Mouse (Mus musculus): ENCODE results near the gene Epn1.
"Not testable (repeated sequence)": the region's sequence is repeated elsewhere in the genome, so short reads cannot be mapped to it uniquely, and the experiment has no call there.

Epn1 gene

DNA sequence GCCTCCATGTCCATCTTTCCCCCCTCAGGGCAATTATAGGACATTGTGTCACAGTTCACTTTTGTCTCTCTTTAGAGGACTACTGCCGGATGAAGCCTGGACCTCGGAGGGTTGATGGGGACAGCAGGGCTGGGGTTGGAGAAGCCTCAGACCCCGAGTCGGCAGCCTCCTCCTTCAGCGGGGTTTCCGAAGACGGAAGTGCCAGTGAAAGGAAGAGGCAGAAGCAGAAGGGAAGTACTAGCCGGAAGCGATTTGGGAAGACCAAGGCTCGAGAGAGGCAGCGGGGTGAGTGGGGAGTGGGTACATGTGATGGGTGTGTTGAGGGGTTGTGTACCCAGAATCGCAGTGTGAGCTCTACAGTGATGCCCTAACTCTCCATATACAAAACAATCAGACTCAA, 20.6 kb upstream of the Epn1 start:
- no peak for DNase-seq

DNA sequence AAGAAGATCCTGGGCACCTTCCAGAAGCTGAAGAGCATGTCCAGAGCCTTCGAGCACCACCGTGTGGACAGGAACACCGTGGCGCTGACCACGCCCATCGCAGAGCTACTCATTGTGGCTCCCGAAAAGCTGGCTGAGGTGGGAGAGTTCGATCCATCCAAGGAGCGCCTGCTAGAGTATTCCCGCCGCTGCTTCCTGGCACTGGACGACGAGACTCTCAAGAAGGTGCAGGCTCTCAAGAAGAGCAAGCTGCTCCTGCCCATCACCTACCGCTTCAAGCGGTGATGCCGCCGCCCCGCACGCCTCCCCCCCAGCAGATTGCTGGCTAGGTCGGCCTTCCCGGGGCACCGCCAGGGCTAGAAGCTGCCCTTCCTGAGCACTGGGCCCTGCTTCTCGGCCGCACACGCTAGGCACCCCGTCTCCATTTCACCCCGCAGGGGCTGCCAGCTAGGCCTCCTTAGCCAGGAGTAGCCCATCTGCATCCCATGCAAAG, 19.8 kb upstream of the Epn1 start:
- peak; percentile 72 to 74 for DNase-seq

DNA sequence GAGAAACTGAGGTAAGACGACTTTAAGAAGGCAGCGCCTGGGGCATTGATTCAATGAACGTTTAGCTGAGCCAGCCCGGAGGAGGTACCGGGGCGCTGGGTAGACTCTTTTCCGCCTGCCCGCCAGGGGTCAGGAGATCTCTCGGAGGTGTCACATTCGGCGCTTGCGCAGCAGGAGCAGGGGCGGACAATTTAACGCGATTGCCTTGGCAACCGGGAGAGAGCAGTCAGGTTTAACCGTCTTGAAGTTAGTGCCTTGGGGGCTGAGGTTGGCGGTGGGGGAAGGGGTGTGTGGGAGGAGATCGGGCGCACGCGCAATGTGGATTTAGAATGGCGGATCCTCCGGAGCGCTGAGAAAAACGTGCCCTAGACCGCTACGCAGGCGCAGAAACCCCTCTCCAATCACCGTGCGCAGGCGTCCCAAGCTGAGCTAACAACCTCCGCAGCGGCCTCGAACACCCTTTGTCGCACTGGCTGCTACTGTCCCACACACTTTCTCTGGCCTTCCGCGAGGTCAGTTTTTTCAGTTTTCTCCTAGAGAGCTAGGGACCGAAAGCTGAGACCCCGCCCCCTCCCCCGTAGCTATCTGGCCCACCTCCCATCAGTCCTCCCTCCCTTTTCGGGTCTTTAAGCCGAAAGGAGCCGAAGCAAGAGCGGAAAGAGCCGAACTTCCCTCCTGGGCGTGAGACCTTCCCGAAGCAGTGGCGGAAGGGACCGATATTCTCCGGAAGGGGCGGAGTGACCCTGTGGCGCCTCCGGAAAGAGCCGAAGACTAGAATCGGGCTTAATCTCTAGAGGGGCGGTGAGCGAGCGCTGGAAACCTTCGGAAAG, 18.9 kb upstream of the Epn1 start:
- peak; percentile 95 for DNase-seq

DNA sequence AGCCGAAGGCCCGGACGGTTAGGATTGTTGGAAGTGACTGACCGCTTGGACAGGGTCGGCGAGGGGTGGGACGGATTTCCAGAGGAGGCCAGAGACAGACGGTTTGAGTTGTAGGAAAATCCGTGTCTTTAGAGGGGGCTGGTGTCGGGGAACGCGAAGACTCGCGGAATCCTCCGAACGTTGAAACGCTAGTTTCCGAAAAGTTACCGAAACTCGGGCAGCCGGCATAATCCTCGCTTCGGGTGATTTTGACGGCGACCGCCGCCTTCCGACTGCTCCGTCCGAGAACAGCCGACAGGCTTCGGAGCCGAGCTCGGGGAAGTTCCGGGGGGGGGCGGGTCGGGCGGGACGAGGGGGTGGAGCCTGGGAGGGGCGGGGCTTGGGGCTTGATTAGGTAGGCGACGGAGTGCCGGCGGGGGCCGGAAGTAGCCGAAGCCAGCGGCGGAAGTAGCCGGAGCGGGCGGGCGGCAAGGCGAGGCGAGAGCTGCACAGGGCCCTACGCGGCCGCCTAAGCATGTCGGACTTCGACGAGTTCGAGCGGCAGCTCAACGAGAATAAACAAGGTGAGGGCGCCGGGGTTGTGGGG, 18.2 kb upstream of the Epn1 start, which contains the start of gene U2af2:
Gene U2af2, plus strand, starts transcription at position 370 of the 586 bp plus-strand sequence.
- DNase-seq: peak; percentile 95

DNA sequence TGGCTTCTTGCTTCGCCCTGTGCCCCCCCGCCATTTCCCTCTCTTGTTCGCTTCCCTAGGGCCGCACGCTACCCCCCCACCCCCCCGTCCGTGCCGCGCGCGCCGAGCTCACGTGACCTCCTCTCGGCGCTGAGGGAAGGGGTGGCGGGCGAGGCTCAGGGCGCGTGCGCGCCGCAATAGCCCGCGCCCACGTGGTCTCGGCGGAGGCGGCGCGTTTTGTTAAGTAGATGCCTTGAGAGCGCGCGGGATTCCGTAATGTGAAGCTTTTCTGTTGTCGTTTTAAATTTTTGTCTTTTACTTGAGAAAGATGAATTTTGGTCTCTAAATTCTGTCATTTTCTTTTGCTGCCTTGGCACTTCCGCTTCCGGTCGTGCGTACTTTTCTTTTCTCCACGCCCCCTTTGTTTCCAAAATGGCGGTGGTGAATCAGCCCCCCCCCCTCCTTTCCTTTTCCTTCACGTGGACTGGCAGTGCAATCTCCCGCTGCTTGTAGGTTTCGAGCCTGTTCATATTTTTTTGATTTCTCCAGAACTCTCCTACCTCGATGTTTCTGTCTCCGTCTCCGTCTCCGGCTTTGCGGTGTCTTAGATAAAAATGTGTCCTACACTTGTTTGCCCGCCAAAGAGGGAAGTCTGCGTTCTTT, 17.6 kb upstream of the Epn1 start:
- DNase-seq: peak; percentile 80

DNA sequence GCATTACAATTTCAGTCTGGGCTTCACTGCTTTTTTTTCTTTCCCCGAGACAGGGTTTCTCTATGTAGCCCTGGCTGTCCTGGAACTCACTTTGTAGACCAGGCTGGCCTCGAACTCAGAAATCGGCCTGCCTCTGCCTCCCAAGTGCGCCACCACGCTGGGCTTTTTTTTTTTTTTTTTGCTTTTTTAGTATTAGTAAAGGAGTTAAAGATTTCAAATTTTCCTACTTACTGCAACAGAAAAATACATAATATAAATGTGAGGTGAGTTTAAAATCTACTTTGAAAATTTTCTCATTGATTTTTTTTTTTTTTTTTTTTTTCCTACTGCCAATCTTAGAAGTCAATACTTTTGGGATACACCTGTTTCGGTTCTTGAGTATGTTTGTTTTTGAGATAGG, 15.1 kb upstream of the Epn1 start:
- no peak for DNase-seq

DNA sequence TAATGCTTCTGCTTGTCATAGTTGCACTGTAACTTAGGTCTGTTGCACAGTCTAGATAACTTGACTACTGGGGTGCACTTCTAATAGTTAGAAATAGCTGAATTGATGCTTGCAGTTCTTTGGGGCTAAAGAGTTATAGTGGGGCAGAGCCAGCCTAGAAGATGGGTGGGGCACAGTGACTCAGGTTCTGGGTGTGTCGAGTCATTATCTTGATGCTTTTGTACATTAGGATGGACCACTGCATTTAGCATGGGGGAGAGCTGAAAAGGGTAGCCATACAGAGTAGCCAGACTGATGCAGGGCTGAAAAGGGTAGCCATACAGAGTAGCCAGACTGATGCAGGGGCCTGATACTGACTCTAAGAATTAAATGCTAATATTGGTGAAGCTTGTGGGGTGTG, 6.4 kb upstream of the Epn1 start:
- no peak for DNase-seq

DNA sequence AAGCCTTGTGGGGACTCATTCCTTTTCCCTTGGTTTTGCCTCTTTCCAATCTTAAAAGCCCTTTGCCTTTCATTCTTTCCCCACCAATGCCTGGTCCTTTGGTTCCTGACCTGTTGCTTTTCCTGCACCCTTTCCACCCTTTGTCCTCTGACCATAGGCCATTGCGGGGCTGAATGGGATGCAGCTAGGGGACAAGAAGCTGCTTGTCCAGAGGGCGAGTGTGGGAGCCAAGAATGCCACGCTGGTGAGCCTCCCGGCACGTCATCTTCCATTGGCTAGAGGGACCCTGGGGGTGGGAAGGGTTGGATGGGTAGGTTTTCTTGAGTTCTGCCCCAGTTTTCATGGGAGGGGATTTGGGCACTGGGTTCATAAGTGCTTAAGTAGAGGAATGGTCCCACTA, 5.1 kb upstream of the Epn1 start:
- DNase-seq: no peak

DNA sequence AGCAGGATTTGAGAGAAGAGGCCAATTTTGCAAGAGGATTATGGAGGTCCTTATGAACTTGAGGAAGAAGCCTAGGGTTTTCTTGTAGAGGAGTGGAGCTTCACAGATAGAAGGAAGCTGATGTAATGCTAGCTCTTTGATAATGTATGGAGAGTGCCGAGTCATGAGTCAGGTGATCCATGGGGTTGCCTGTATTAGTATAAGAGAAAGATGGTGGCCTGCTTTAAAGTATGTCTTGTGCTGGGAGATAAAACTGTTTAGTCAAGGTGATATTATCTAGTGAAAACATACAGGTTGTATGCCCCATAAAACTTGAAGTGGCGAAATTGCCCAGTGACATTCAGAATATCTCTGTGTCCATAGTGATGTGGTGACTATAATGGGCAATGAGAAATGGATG, 3.1 kb upstream of the Epn1 start:
- DNase-seq: no peak

DNA sequence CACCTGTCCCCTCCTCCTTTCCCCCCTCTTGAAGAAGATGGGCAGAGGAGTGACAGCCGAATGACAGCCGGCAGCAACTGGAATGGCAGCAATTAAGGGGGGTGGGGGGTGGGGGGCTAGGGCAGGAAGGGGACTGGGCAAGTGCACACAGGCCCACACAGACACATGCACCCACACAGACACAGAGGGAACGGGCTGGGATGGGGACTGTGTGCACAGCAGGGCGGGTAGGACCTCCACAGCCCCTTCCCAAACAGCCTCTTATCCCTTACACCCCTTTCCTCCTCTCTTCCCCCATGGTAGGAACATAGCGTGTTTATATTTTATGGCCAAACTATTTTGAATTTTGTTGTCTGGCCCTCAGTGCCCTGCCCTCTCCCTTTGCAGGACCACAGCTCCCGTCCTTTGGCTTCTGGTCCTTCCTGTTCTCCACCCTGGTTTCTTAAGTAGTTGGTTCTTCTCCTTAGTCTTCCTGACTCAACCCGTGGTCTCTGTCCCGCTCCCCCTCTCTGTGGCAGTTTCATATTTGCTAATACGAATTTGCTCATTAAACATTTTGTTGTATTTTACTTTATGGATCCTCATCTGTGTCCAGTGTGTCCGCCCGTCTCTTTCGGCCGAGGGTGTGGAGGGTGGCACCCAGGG, 548 bp upstream of the Epn1 start:
- not testable (repeated sequence) for DNase-seq

DNA sequence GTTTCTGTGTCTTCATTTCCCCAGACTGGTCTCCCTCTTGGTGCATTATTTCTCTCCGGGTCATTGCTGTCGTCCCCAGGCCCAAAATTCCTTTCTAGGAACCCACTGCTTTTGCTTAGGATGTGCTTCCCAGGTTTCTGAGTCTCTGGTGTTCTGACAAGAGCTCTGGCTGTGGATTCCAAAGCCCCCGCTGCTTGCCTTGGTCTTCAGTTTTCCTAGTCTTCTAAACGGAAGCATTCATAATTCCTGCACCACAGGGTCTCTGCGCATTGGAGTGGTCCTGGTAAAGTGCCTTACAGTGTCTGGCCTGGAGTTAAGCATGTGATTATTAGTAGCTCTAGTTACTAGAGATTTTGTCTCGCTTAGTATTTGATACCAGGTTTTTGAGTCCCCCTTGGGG, 780 bp downstream of the Epn1 start:
- no peak for DNase-seq

DNA sequence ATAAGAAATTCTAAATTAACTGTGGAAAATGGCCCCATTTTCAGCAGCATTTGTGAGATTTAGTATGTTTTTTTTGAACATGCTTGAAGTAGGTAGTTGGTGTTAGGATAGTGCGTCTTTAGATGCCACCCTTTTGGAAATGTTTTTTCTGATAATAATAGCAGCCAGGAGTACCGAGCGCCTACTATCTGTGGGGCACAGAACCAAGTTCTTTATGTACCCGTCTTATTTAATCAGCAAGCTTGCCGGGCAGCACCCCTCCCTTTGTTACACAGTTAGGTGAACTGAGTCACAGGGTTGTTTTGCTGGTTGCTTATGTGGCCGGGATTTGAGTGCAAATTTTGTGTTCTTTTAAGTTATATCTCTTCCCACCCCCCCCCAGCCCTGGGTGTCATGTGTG, 1.2 kb downstream of the Epn1 start:
- no peak for DNase-seq

DNA sequence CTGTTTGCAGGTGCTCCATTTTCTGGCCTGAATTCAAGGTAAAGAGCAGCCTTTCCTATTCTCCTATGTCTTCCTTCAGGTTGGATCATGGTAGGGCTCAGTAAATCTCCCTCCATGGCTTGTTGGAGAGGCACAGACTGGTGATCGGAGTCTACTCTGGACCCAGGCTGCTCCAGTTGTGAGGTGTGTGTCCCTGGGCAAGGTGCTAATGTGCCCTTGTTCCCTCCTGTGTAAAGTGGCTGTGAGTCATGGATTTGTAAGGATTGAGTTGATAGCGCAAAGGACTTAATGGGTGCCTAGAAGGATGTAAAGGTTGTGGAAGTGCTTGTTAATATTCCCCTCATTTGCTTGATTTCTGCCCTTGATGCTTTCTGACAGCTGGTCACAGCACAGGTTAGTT, 1.9 kb downstream of the Epn1 start:
- no peak for DNase-seq

DNA sequence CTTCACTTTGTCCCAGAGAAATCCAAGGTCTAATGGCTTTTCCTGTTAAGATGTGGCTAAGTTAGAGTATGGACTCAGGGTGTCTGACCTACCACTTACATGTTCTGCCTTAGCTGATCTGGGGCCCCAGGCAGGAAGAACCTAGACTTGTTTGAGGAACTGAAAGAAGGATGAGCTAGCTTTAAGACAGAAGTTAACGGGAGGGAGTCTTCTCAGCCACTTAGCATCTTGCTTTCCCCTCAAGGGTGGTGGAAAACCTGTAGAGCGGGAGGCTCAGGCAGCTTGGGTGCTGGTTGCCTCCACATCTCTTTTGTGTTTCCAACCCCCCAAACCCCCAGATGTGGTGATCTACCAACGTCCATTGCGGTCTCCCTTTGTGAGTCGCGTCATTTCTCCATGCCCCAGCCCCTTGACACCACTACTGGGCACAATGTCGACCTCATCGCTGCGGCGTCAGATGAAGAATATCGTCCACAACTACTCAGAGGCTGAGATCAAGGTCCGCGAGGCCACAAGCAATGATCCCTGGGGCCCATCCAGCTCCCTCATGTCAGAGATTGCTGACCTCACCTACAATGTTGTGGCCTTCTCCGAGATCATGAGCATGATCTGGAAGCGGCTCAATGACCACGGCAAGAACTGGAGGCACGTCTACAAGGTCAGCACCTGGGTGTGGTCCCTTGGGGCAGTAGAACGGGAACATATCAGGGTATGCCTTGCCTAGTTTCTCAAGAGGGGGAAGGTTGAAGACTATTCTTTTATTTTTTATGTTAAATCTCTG, 3.5 kb downstream of the Epn1 start:
- DNase-seq: peak; percentile 71 to 78

DNA sequence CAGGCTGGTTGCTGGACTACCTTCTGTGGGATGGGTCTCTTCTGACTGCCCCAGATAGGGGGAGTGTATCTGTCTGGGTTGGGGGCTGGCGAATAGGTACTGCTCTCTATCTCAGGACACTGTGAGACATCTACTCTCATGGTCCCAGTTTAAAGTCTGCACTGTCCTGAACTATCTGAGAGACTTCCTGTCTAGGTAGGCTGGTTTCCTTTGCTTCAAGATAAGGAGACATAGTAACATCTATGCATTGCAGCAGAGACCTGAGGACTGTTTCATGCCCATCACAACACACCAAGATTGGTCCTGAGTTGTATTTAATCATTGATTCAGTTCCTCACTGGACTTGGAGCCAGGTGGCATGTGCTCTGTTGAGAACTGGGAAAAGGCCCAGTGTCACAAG, 5.5 kb downstream of the Epn1 start:
- DNase-seq: no peak

DNA sequence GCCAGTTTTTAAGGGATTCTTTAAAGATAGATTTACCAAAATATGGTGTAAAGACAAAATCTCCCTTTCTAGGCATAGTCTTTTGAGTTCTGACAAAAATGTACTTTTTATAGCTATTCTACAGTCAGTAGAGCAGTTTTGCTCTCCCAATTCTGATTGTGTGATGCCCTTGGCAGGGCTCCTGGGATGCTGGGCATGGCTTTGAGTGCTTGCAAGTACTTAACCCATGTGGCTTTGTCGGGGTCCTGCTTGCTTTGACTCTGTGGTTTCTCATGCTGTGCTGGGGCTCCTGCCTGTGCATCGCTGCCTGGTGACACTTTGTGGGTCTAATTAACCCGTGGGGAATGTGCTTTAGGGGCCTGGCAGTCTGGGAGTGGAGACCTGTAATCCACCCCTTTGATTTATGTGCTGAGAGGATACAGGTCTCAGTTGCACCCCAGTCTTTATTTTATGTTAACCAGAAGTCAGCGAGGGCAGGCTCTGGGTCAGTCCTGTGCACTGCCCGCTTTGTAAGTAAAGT, 6.9 kb downstream of the Epn1 start:
- no peak for DNase-seq

DNA sequence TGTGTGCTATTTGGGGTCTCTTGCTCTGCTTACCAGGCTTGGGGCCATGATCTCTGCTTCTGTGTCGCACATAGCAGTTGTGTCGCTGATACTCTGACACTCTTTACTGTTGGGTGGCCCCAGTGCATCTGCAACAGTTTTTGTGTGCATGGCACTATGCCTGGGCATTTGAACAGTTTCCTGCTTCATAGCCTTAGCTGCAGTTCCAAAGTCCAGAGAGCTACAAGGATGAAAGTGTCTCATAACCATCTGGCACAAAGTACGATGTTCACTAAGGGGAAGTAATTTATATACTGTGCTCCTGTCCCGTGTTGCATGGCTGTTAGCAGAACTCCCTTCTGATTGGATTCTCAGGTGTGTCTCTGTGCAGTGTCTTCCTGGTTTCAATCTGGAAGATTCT, 7.9 kb downstream of the Epn1 start:
- no peak for DNase-seq

DNA sequence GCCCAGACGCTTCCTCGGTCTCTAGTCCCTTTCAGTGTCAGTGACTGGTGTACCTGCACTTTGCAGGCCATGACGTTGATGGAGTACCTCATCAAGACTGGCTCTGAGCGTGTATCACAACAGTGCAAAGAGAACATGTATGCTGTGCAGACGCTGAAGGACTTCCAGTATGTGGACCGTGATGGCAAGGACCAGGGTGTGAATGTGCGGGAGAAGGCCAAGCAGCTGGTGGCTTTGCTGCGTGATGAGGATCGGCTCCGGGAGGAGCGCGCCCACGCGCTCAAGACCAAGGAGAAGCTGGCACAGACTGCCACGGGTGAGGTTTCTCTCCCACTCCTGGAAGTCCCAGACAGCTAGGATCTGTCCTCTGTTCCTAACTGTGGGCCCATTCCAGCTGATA, 9.8 kb downstream of the Epn1 start:
- no peak for DNase-seq

DNA sequence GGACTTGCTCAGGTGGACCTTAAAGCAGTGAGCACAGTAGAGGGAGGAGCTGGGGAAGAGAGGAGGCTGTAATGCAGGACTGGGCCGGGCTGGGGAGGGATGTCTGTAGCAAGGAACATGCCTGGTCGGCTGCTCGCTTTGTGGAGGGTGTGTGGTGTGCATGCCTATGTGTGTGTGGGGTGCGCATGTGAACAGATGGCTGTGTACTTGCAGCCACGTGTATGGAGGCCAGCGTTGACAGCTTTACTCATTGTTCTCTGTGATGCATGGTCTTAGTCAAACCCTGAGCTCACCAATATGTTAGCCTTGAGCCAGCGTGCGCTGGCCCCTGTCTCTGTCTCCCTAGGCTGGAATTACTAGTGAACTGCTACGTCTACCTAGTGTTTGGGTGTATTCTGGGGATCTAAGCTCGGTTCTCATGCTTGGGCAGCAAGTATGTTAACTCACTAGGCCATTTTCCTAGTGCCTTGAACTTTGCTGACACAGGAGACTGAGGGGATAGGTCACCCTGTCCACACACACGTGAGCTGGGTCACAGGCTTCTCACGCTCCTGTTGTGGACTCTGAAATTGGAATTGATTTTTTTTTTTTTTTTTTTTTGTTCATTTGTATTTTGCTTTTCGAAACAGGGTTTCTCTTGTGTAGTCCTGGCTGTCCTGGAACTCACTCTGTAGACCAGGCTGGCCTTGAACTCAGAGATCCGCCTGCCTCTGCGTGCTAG, 11.1 kb downstream of the Epn1 start:
- no peak for DNase-seq

DNA sequence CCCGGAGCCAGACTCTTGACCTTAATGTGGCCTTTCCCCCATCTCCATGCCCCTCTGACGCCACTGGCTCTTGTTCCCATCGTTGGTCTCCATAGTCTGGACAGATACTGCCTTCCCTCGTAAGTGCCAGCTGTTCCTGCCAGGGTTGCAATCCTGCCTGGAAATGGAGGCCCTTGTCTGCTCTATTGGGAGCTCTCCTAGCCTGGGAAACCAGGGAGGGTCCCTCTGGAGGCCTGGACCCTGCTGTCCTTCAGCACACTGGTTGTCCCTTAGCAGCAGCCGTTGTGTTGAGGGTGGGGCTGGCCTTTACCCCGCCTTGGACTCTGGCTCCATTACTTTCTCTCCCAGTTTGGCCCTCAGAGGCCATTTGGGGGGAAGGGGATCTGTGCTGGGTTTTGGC, 12.3 kb downstream of the Epn1 start:
- DNase-seq: no peak

DNA sequence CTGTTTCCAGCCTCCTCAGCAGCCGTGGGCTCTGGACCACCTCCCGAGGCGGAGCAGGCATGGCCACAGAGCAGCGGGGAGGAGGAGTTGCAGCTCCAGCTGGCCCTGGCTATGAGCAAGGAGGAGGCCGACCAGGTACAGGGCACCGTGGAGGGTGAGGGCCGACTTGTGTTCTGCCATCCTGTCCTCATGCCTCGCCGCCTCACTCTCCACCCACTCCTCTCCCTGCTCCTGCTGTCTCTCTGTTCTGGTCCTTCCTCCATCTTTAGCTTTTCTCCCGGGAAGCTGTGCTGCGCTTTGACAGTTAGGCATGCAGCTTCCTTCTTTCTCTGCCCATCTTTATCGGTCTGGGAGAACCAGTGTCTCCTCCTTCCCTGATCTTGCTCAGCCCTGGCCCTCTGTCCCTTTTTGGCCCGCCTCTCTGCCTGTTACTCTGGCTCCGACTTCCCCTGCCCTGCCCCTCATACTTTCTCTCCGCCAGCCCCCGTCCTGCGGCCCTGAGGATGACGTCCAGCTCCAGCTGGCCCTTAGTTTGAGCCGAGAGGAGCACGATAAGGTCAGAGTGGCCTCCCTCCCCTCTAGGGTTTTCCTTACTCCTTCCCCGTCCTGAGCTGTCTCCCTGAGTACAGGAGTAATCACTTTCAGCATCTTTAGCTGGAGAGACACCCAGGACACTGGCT, 12.9 kb downstream of the Epn1 start:
- no peak for DNase-seq

All from B cell, adult 2 months (primary cell).